Comparison of ENCODE assay signal across 7 mouse cellular contexts in the genomic region with DNA sequence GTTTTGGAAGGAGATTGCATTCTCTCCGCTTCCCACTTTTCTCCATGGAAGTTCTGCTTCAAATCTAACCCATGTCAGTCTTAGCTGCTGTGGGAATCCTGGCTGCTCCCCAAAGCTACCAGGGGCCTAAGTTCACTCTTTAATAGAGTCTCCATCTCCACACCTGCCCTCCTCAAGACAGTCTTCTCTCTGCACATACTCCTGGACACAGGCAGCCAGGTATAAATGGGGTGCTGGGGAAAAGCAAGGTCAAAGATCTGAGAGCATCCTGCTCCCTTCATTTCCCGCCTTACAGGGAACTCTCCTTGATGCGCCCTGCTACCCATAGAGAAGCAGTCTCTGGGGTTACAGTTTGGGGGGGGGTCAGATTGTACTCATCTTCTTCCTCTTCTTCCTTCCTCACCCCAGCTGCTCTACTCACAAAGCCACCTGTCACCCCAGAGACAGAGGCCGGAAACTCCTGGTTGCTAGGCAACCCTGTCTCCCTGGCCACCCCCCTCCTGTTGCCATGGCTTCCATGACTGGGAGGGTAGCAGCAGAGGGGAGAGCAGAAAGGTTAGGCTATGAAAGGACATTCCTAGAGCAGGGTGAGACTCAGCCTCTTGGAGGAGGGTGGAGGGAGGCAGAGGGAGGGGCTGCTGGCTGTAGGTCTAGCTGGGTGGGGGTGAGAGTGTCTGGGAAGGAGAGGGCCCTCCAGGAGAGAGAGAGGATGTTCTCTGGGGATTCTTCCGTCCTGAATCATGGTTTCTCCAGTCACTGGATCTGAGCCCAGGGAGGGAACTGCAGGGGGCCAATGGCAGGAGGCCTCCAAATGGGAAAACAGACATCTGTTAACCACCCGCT. TPM values are rescaled to one million over a fixed set of nuclear protein-coding genes. Genes with fewer than 3 reads are reported as not detected.
DNase-seq lines count a peak whose midpoint lies in the region; ATAC-seq lines count a peak whose summit lies in the region.

No protein-coding gene starts in this region.

- no peaks in the 10 kb centered on the region for H3K9me3 ChIP-seq in hindbrain, embryonic 12.5 days (replicated peaks)
- no peaks in the 10 kb centered on the region for H3K9me3 ChIP-seq in neural tube, embryonic 12.5 days

- peak; percentile 17 for DNase-seq in urinary bladder, adult 2 months (ENCODE audit: low spot score)
- DNase-seq in urinary bladder, postnatal 25 days (ENCODE audit: low spot score), result no peak
- peak; percentile 90 for DNase-seq in cerebellum, adult 9-10 months
- no peak for DNase-seq in kidney, postnatal 36 days
- DNase-seq in heart, postnatal 14 days, result no peak

- peak overlapping the region; percentile 86 for H3K27ac ChIP-seq in hindbrain, embryonic 12.5 days
- no peak overlapping the region; the same call in 1 of the 2 replicates for H3K27ac ChIP-seq in neural tube, embryonic 12.5 days

- peaks cover 93% of the 10 kb centered on the region for H3K27me3 ChIP-seq in hindbrain, embryonic 12.5 days
- H3K27me3 ChIP-seq in neural tube, embryonic 12.5 days (replicated peaks), result peaks cover 88% of the 10 kb centered on the region

- ATAC-seq in hindbrain, embryonic 12.5 days (ENCODE audit: low FRiP score), result peak; percentile 77
- ATAC-seq in neural tube, embryonic 12.5 days (ENCODE audit: low FRiP score, low read depth), result peak; percentile 79

- peaks cover 62% of the 10 kb centered on the region for H3K4me1 ChIP-seq in hindbrain, embryonic 12.5 days
- peaks cover 46% of the 10 kb centered on the region for H3K4me1 ChIP-seq in neural tube, embryonic 12.5 days

- 19% methylated on average over 6 of the region's 6 CpGs for WGBS in hindbrain, embryonic 12.5 days
- 23% methylated on average over 6 of the region's 6 CpGs for whole genome bisulfite sequencing in neural tube, embryonic 12.5 days

- no peak overlapping the region for H3K4me3 ChIP-seq in hindbrain, embryonic 12.5 days
- no peak overlapping the region for H3K4me3 ChIP-seq in neural tube, embryonic 12.5 days

- peak overlapping the region; percentile 41 for H3K4me2 ChIP-seq in hindbrain, embryonic 12.5 days (replicated peaks)
- H3K4me2 ChIP-seq in neural tube, embryonic 12.5 days (replicated peaks), result peak overlapping the region; percentile 47

- intact Hi-C loops in heart, postnatal 14 days (cut with DNase I), result no loop called here

- H3K9ac ChIP-seq in hindbrain, embryonic 12.5 days, result peak overlapping the region; percentile 23; the same call in 1 of the 2 replicates
- H3K9ac ChIP-seq in neural tube, embryonic 12.5 days, result no peak overlapping the region

- no peaks in the 10 kb centered on the region for H3K36me3 ChIP-seq in hindbrain, embryonic 12.5 days
- H3K36me3 ChIP-seq in neural tube, embryonic 12.5 days, result no peaks in the 10 kb centered on the region

RNA-seq across cellular contexts. Expression of gene Psd, which starts 5.6 kb away (rescaled TPM):
- 156 and 191 TPM in 2 replicates for polyA plus RNA-seq in urinary bladder, adult 2 months (2012; rRNA removed)
- 33.2 and 34.7 TPM in 2 replicates for polyA plus RNA-seq in hindbrain, embryonic 12.5 days (2016; fragmentation: Nextera tagmentation; extraction: Ambion mirVana)
- 29.9 and 31.6 TPM in 2 replicates for polyA plus RNA-seq in neural tube, embryonic 12.5 days (2016; fragmentation: Nextera tagmentation; extraction: Ambion mirVana)
- 1 to 10 TPM; 1.7 to 1.9 TPM for total RNA-seq in heart, postnatal 14 days (2021)

RNA-seq across cellular contexts. Expression of gene Fbxl15, which starts 6.7 kb away (rescaled TPM):
- polyA plus RNA-seq in urinary bladder, adult 2 months (2012; rRNA removed), result 11.0 and 11.7 TPM in 2 replicates
- polyA plus RNA-seq in hindbrain, embryonic 12.5 days (2016; fragmentation: Nextera tagmentation; extraction: Ambion mirVana), result 26.2 and 28.3 TPM in 2 replicates
- polyA plus RNA-seq in neural tube, embryonic 12.5 days (2016; fragmentation: Nextera tagmentation; extraction: Ambion mirVana), result 26.8 and 28.2 TPM in 2 replicates
- total RNA-seq in heart, postnatal 14 days (2021), result 1 to 10 TPM; 5.5 to 6.9 TPM

RNA-seq across cellular contexts. Expression of gene Cuedc2, which starts 17.2 kb away (rescaled TPM):
- polyA plus RNA-seq in urinary bladder, adult 2 months (2012; rRNA removed), result 114 and 120 TPM in 2 replicates
- polyA plus RNA-seq in hindbrain, embryonic 12.5 days (2016; fragmentation: Nextera tagmentation; extraction: Ambion mirVana), result 239 and 261 TPM in 2 replicates
- 284 and 289 TPM in 2 replicates for polyA plus RNA-seq in neural tube, embryonic 12.5 days (2016; fragmentation: Nextera tagmentation; extraction: Ambion mirVana)
- 10 to 100 TPM; 88.0 to 89.6 TPM for total RNA-seq in heart, postnatal 14 days (2021)

RNA-seq across cellular contexts. Expression of gene Nfkb2, which starts 17.2 kb away (rescaled TPM):
- polyA plus RNA-seq in urinary bladder, adult 2 months (2012; rRNA removed), result 23.0 and 24.7 TPM in 2 replicates
- 4.7 and 5.0 TPM in 2 replicates for polyA plus RNA-seq in hindbrain, embryonic 12.5 days (2016; fragmentation: Nextera tagmentation; extraction: Ambion mirVana)
- polyA plus RNA-seq in neural tube, embryonic 12.5 days (2016; fragmentation: Nextera tagmentation; extraction: Ambion mirVana), result 3.9 and 4.0 TPM in 2 replicates
- 10 to 100 TPM; 15.5 to 16.6 TPM for total RNA-seq in heart, postnatal 14 days (2021)

RNA-seq across cellular contexts. Expression of gene Mfsd13a, which starts 19.6 kb away (rescaled TPM):
- 4.8 and 5.2 TPM in 2 replicates for polyA plus RNA-seq in urinary bladder, adult 2 months (2012; rRNA removed)
- 7.1 and 7.6 TPM in 2 replicates for polyA plus RNA-seq in hindbrain, embryonic 12.5 days (2016; fragmentation: Nextera tagmentation; extraction: Ambion mirVana)
- 8.5 and 9.3 TPM in 2 replicates for polyA plus RNA-seq in neural tube, embryonic 12.5 days (2016; fragmentation: Nextera tagmentation; extraction: Ambion mirVana)
- 1 to 10 TPM; 2.9 to 3.6 TPM for total RNA-seq in heart, postnatal 14 days (2021)

Comparison
In these comparisons a context has a peak if more than half of its experiments do, and no peak if none do; other contexts are left out.
1. DNase-seq: peak in urinary bladder, adult 2 months (single experiment) and cerebellum, adult 9-10 months (single experiment); none in urinary bladder, postnatal 25 days (single experiment), kidney, postnatal 36 days (0 of 2) and heart, postnatal 14 days (0 of 2).